Mouse (Mus musculus): ENCODE results near the gene Nedd4.

- TF ChIP-seq CTCF (IDR thresholded peaks at IDR 0.05; ENCODE audit: low read depth) (no peak), EP300 (optimal IDR thresholded peaks at IDR 0.05) (no peak)
These were observed 47.9 kb downstream of the Nedd4 start for GRCm38 (mm10) chr9:72710060-72710459.
